Mouse (Mus musculus): ENCODE measurements around the gene Stk38. TPM values are rescaled to one million over a fixed set of nuclear protein-coding genes. Genes with fewer than 3 reads are reported as not detected.

The Stk38 gene
- polyA plus RNA-seq, 1 experiment: 98.7 TPM

- no peak for TF ChIP-seq GATA1 (IDR thresholded peaks at IDR 0.05; ENCODE audit: low read length)
Measured at GRCm38 (mm10) chr17:29044925-29045319, 37.1 kb upstream of the Stk38 start.

DNA sequence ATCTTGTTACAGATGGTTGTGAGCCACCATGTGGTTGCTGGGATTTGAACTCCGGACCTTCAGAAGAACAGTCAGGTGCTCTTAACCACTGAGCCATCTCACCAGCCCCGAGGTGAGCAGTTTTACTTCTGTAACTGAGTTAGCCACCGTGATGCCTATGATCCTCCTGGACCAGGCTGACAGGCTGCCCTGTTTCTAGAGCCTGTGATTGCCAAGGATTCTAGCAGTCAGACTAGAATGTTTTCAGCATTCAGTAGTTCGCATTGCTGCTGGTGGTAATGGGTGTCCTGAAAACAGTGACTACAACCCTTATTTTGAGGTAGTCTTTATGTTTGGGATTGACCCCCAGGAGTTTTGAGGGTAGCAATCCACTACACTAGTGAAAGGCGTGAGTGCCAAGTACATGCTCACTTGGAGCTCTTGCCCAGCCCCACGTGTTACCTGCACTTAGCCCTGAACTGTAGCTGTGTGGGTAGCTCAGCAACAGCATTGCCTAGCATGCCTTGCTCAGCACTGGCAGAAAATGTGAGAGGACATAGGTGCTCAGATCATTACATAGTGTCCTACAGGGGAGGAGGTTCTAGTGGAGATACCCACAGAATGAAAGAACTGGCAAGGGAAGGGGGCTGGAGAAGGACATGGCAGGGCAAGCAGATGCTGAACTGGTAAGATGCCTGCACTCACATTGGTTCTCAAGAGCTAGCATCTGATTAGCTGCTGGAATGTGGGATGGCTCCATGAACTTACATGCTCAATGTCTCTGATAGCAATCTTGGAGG is 36.5 kb upstream of the Stk38 start:
- no peak for TF ChIP-seq GATA1 (IDR thresholded peaks at IDR 0.05; ENCODE audit: low read length)

DNA sequence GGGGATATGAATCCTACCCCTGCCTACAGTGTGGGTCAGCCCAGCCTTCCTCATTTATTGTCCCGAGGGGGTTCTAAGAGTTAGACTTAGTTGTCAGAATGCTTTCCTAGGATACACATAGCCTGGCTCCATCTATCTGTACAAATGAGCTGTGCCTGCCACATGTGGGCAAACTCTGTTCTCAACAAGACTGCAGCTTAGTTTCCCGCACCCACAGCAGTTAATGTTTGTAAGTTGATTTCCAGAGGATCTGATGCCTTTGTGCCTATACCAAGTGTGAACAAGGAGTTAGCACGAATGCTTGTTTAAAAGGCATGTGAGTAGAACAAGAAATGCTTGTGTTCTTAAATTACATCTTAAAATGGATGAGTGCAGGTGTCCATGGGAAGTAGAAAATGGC is 35.8 kb upstream of the Stk38 start:
- TF ChIP-seq GATA1 (IDR thresholded peaks at IDR 0.05; ENCODE audit: low read length): no peak

GRCm38 (mm10) chr17:29042569-29042968 is 34.8 kb upstream of the Stk38 start:
- TF ChIP-seq GATA1 (IDR thresholded peaks at IDR 0.05; ENCODE audit: low read length): peak; percentile 56

DNA sequence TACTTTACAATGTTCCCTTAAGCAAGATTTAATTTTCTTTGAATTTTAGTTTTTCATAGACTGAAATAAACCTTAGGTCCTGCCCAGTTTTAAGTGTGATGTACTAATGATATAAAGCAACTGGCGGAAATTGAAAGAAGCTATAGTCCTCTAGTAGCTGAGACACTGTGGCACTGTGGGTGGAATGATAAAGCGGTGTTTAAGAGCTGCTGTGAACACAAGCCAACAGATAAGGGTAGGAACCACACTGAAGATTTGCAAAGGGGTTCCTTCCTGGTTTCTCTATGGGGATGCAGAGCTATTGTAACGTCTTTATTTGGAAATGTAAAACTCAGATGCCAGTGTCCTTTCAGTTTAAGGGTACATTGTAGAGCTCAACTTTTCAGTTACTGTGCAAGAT is 33.8 kb upstream of the Stk38 start:
- peak; percentile 44 for TF ChIP-seq GATA1 (IDR thresholded peaks at IDR 0.05; ENCODE audit: low read length)

DNA sequence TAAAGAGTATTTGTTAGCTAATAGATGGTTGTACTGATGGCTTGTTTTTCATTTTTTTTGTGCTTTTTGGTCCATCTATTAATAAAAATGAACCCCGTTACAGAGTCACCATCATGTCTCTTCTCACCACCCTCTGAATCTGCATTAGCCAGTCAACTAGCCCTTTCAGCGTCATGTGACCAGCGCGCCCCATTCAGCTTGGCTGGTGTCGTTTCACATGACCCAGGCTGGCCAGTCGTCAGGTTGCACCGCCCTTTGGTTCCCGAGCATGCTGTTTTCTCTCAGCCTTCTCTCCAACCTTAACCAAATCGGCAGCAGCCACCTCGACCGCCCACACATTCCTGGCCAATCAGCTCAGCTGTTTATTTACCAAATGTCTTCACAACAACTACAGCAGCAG is 31.6 kb upstream of the Stk38 start:
- TF ChIP-seq GATA1 (IDR thresholded peaks at IDR 0.05; ENCODE audit: low read length): no peak

DNA sequence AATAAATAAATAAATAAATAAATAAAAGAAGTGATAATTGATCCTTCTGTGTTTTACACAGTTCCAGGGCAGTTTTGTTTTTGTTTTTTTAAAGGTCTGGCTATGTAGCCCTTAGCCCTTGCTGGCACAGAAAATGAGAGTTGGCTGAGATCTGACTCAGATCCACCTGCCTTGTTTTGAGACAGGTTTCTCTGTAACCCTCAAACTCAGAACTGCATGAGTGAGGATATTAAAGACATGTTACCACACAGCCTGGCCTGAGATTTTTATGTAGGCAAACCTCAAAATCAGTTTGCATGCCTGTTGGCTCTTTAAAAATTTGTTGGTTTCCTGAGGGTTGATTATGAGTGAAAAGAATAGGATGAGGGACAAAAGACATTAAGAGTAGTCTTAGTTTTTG is 27.7 kb upstream of the Stk38 start:
- TF ChIP-seq GATA1 (IDR thresholded peaks at IDR 0.05; ENCODE audit: low read length): no peak

DNA sequence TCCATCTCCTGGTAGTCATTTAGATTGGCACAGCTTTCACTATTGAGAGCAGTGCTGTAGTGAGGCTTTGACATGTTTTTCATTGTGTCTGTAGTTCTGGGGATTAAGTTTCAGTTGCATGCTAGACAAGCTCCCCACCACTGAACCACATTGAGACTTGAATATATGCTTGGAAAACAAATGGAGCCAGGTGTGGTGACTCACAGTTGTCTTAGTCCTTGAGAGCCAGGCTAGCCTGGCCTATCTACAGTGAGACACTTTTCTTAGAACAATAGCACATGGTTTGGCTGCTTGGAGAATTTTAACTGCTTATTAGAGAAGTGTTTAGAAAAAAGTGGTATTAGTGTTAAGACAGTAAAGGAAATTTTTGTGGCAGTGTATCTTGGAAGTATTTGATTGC is 26.5 kb upstream of the Stk38 start:
- TF ChIP-seq GATA1 (IDR thresholded peaks at IDR 0.05; ENCODE audit: low read length): no peak

DNA sequence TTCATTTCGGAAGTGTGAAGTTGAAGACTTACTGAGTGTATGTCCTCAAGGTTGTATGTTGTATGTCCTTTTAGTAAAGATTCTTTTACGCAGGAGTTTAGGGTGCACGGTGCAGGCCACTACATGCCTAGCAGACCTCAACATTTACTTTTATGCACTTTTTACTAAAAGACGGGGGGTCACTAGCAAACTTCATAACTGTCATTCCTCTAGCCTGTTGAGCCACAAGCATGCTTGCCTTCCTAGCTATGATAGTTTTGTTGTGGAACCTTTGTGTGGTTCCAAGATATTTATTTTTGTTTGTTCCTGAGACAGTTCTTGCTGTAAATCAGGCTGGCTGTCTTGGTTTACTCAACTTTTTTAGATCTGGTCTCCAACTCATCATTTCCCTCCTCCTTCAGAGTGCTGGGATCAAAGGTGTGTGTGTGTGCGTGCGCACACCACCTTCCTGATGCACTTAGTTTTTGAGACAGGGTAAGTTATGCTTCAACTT is 25.8 kb upstream of the Stk38 start:
- no peak for TF ChIP-seq GATA1 (IDR thresholded peaks at IDR 0.05; ENCODE audit: low read length)

DNA sequence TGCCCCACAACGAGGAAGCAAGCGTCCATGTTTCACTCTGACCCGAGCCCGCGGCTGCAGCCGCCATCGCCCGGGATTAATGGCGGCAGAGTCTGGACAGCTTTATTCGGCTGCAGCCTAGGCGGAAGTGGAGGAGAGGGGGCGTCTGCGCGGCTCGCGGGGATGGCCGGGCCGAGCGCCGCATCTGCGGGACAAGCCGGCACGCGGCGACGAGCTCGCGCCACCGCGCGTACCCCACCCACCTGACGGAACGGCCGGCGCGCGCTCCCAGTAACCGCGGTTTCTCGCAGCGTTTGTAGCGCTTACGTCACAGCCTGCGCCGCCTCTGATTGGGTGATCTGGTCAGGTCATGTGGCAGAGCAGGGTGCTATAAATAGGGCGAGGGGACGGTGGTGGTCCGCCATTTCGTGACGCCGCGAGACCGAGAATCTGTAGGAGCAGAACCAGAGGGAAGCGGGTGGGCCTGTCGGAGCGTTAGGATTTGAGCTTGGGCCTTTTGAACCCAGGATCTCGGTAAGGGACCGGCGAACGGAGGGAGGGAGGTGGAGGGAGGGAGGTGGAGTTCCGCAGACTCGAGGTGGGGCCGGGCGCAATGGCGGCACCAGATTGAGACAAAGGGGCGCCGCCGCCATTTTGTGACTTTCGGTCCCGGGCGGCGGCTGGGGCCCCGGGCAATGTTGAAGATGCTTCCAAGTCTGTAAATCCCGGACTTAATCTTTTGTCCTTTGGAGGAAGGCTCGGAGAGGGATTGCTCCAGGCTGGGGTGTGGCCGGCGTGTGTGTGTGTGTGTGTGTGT is 24.7 kb upstream of the Stk38 start, which contains the start of gene Srsf3:
Gene Srsf3, plus strand, starts transcription at position 355 of the 796 bp plus-strand sequence.
- no peak for TF ChIP-seq GATA1 (IDR thresholded peaks at IDR 0.05; ENCODE audit: low read length)

DNA sequence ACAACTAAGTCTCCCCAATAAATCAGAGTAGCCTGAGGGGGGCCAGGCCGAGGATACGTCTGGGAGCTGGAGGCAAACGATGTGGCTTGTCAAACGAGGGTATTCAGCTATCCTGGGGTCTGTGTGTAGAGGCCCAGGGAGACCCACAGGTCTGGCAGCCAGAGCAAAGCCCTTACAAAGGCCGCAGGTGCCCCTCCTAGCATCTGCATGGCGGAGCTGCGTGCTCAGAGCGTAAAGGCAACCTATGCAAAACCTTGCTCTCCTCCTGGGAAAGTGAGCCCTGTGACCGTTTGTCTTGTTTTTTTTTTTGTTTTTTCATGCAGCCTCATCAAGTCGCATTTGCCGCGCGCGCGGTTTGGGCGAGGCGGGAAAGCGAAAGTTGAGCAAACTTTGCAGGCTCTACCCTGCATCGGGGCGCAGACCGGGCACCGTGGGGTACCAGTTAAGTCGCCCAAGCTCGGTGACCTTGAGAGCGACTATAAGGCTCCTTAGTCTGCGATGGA is 24.0 kb upstream of the Stk38 start:
- no peak for TF ChIP-seq GATA1 (IDR thresholded peaks at IDR 0.05; ENCODE audit: low read length)

DNA sequence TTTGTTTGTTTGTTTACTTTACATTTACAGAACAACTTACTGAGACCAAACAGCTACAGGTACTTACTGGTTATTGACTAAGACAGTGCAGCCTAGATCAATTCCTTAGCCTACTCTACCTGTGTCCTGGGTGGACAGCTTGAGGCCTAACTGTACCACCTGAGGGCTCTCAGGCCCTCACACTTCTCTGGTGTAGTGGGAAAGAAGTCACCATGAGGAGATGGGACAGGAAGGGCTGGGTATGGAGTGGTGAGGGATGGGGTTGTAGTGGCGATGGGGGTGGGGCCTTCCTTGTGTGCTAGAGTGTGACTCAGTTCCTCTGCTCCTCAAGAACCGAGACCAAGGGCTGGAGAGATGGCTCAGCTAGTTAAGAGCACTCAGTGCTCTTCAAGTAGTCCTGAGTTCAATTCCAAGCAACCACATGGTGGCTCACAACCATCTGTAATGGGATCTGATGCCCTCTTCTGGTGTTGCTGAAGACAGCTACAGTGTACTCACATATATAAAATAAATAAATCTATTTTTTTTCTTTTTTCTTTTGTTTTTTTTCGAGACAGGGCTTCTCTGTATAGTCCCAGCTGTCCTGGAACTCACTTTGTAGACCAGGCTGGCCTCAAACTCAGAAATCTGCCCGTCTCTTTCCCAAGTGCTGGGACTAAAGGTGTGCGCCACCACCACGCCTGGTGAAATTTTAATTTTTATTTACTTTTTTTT is 22.7 kb upstream of the Stk38 start:
- TF ChIP-seq GATA1 (IDR thresholded peaks at IDR 0.05; ENCODE audit: low read length): no peak

DNA sequence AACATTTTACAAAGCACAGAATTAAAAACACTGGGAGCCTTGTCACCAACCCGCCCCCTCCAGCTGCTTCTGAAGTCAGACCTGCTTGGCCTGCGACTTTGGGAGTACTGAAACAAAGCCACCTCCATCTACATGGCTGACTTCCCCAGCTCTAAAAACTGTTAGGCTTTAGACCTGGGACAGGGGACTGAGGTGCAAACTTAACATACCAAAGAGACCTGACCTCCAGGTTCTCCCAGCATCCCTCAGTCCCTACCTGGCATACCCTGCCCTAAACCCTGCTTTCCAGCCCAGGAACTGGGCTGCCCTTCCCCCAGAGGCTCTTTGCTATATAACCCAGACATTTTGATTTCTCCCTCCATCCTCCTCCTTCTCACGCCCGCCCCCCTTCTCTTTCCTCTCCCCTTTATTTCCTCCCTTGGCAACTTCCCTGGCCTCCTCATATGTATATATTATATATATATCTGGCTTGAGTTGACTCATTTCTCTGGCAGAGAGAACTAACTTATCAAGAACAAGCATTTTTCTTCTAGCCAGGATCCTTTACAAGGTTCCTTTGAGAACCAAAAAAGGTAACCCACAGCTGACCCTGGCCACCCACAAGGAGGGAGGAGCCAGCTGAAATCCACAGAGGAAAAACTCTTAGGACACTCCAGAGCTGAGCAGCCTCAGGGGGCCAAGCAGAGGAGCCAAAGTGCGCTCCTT is 19.0 kb upstream of the Stk38 start:
- TF ChIP-seq GATA1 (IDR thresholded peaks at IDR 0.05; ENCODE audit: low read length): no peak

DNA sequence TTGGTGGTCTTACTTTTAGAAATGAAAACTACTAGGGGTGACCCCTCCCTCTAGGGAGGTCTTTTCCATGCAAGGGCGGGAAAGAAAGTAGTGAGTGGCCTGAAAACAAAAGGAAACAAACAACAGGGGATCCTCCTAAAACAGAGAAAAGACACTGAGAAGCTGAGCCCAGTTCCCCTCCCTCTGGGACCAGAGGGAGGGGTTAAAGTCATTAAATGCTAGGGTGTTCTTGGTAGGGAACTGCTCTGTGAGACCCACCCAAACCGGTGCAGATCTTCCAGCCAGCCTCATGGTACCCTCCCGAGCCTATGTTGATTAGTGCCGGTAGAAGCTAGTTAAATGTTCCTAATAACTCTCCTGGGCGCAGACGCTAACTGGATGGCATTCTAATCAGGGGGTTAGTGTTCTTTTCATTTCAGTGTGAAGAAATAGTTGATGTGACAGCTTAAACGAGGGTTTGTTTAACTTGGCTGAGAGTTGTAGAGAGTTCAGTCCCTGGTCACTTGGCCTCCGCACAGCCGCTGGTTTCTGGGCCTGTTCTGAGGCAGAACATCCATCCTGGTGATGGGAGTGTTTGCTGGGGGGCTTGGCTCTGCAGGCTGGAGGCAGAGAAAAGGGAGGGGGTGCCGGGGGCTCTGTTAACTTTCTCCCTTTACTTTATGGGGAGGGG is 17.2 kb upstream of the Stk38 start:
- no peak for TF ChIP-seq GATA1 (IDR thresholded peaks at IDR 0.05; ENCODE audit: low read length)
